Mouse (Mus musculus) ES-E14 (cell line): ENCODE measurements around the gene Obscn. TPM values are rescaled to one million over a fixed set of nuclear protein-coding genes. Genes with fewer than 3 reads are reported as not detected.
A peak's percentile ranks its signal among the peaks of the same experiment; 100 is the strongest.

Experiments used
- DNase-seq: peaks from one replicate; pipeline ENCODE4 v3.0.0-alpha.2; 2013; ENCODE audit warnings: low read depth, low spot score
- H3K27ac ChIP-seq: 2 replicates; pipeline ENCODE4 v1.5.1; 2012; ENCODE audit warnings: low read depth, mild to moderate bottlenecking, low read length, moderate library complexity, mixed read lengths; ENCODE audit not compliant: poor library complexity, insufficient read depth, severe bottlenecking
- H3K36me3 ChIP-seq: 2 replicates; pipeline ENCODE4 v1.6.1; 2012; ENCODE audit warnings: mild to moderate bottlenecking, low read length, moderate library complexity, mixed read lengths; ENCODE audit not compliant: control insufficient read depth, poor library complexity, insufficient read depth, severe bottlenecking
- H3K4me1 ChIP-seq, 2 experiments: fragments of 150-350 bp in 1 of 2; sonication (generic) in 1 of 2; 2 replicates each; pipeline ENCODE4 v1.6.1; 2012; ENCODE audit warnings: low read length in 2 of 2, mild to moderate bottlenecking in 1 of 2, mixed read lengths in 1 of 2; ENCODE audit not compliant: control insufficient read depth in 2 of 2, insufficient read depth in 2 of 2, poor library complexity in 1 of 2
- H3K4me3 ChIP-seq, 2 experiments: fragments of 150-350 bp in 1 of 2; sonication (generic) in 1 of 2; 2 replicates each; pipeline ENCODE4 v1.5.1; 2012; ENCODE audit warnings: low read length in 2 of 2, low read depth in 1 of 2, mild to moderate bottlenecking in 1 of 2, mixed read lengths in 1 of 2; ENCODE audit not compliant: insufficient read depth in 1 of 2, poor library complexity in 1 of 2, severe bottlenecking in 1 of 2
- H3K9ac ChIP-seq: 2 replicates; pipeline ENCODE4 v1.6.1; 2012; ENCODE audit warnings: low read depth, mild to moderate bottlenecking, low read length, mixed read lengths; ENCODE audit not compliant: poor library complexity, insufficient read depth, severe bottlenecking
- H3K9me3 ChIP-seq: fragments of 150-350 bp; sonication (generic); 2 replicates; pipeline ENCODE4 v1.6.1; 2012; ENCODE audit warnings: low read depth, mild to moderate bottlenecking, low read length; ENCODE audit not compliant: control insufficient read depth, insufficient read depth
- CHD2 ChIP-seq: IDR thresholded peaks from 2 replicates; pipeline ENCODE4 v1.6.1; 2014; ENCODE audit warnings: mild to moderate bottlenecking, low read depth, low read length, inconsistent platforms
- HCFC1 ChIP-seq: IDR thresholded peaks from 2 replicates; pipeline ENCODE4 v1.6.1; 2012; ENCODE audit warnings: low read length, inconsistent platforms, borderline replicate concordance; ENCODE audit not compliant: insufficient read depth
- MAFK ChIP-seq: IDR thresholded peaks from 2 replicates; pipeline ENCODE4 v1.6.1; 2014; ENCODE audit warnings: mild to moderate bottlenecking, low read depth, low read length, inconsistent platforms; ENCODE audit not compliant: insufficient read depth
- ZC3H11A ChIP-seq: IDR thresholded peaks from 2 replicates; pipeline ENCODE4 v1.6.1; 2012; ENCODE audit warnings: low read depth, mild to moderate bottlenecking, inconsistent platforms, low read length, borderline replicate concordance
- ZNF384 ChIP-seq: IDR thresholded peaks from 2 replicates; pipeline ENCODE4 v1.6.1; 2012; ENCODE audit warnings: low read depth, low read length, inconsistent platforms
- in situ Hi-C, 2 experiments: fragments of 600-800 bp; cut with MboI; formaldehyde crosslinking; loops; one replicate each; pipeline ENCODE4 v1.15.1; 2025; ENCODE audit warnings: low sequenced_read_pairs in 2 of 2, inconsistent platforms in 1 of 2; ENCODE audit not compliant: unreplicated experiment in 2 of 2
- total RNA-seq: library from RNA; depleted of rRNA; stranded (reverse); fragments of 300-350 nt; gene quantifications from 2 replicates; pipeline ENCODE4 v1.2.3, GENCODE M21; 2012

Gene Obscn
- total RNA-seq, 1 experiment = 0.36 TPM

- H3K36me3 ChIP-seq = no peaks in the 10 kb centered on the region
- no peak for DNase-seq
- H3K4me1 ChIP-seq = peaks cover 0 to 10% of the 10 kb centered on the region in 2 experiments; a peak in 1 of 4 replicates
- H3K4me3 ChIP-seq = no peak overlapping the region
- in situ Hi-C loops = no loop called here
- no peaks in the 10 kb centered on the region for H3K9me3 ChIP-seq
- no peak overlapping the region for H3K27ac ChIP-seq
- no peak overlapping the region for H3K9ac ChIP-seq
- TF ChIP-seq HCFC1 (no peak), MAFK (no peak), ZC3H11A (no peak), ZNF384 (no peak), CHD2 (no peak)
These were observed 25.2 kb upstream of the Obscn start for GRCm38 (mm10) chr11:59161398-59161797.

GRCm38 (mm10) chr11:59159558-59159957, 23.4 kb upstream of the Obscn start:
- no peak for DNase-seq
- no peaks in the 10 kb centered on the region for H3K36me3 ChIP-seq
- peaks cover 0 to 10% of the 10 kb centered on the region in 2 experiments; a peak in 1 of 4 replicates for H3K4me1 ChIP-seq
- TF ChIP-seq ZNF384 (no peak), MAFK (no peak), HCFC1 (no peak), CHD2 (no peak), ZC3H11A (no peak)
- H3K9me3 ChIP-seq = no peaks in the 10 kb centered on the region
- in situ Hi-C loops = no loop called here
- peak overlapping the region in 1 of 2 experiments; percentile 38; a peak in 1 of 4 replicates for H3K4me3 ChIP-seq
- H3K27ac ChIP-seq = no peak overlapping the region
- H3K9ac ChIP-seq = no peak overlapping the region

- Histone ChIP-seq H3K9me3 (no peaks in the 10 kb centered on the region), H3K4me1 (peaks cover 0 to 9% of the 10 kb centered on the region in 2 experiments; a peak in 1 of 4 replicates), H3K36me3 (no peaks in the 10 kb centered on the region), H3K9ac (no peak overlapping the region; the same call in 1 of the 2 replicates), H3K27ac (no peak overlapping the region), H3K4me3 (peak overlapping the region; percentile 31 to 38; a peak in 3 of 4 replicates)
- no peak for DNase-seq
- TF ChIP-seq ZC3H11A (no peak), CHD2 (no peak), ZNF384 (no peak), MAFK (no peak), HCFC1 (no peak)
- in situ Hi-C loops = no loop called here
These were observed 22.9 kb upstream of the Obscn start for GRCm38 (mm10) chr11:59159099-59159498.

DNA sequence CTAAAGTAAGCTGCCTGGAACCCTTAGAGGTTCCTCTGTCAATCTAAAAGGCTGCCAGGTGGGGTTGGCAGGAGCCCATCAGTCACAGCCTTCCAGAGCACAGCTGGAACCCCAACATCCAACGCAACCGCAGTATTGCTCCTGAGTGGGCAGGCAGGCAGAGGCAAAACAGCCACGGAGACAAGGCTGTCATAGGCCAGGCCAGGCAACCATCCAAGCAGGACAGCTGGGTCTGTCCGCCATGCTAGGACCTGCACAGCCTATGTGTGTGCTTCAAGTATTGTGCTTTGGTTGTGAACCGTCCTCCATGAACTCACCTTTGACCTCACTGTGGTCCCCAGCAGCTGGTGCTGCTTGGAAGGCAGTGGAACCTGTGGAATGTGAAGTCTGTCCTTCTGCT, 19.7 kb upstream of the Obscn start:
- H3K9me3 ChIP-seq = no peaks in the 10 kb centered on the region

GRCm38 (mm10) chr11:59154220-59154619, 18.0 kb upstream of the Obscn start:
- no peak for TF ChIP-seq ZC3H11A
- no peak for TF ChIP-seq HCFC1
- TF ChIP-seq CHD2 = no peak
- no peak for TF ChIP-seq MAFK
- H3K27ac ChIP-seq = no peak overlapping the region

More for the DNA sequence above, 19.7 kb upstream of the Obscn start:
- TF ChIP-seq CHD2 (no peak), ZNF384 (no peak), MAFK (no peak), ZC3H11A (no peak), HCFC1 (no peak)
- H3K9ac ChIP-seq = no peak overlapping the region
- no peak for DNase-seq
- H3K4me3 ChIP-seq = no peak overlapping the region
- H3K27ac ChIP-seq = no peak overlapping the region
- H3K36me3 ChIP-seq = no peaks in the 10 kb centered on the region
- in situ Hi-C loops = no loop called here
- H3K4me1 ChIP-seq = peaks cover 0 to 4% of the 10 kb centered on the region in 2 experiments; a peak in 1 of 4 replicates

More at GRCm38 (mm10) chr11:59154220-59154619, 18.0 kb upstream of the Obscn start:
- in situ Hi-C loops = no loop called here
- no peaks in the 10 kb centered on the region for H3K9me3 ChIP-seq
- no peak overlapping the region for H3K9ac ChIP-seq
- peaks cover 0 to 4% of the 10 kb centered on the region in 2 experiments; a peak in 1 of 4 replicates for H3K4me1 ChIP-seq
- no peak overlapping the region for H3K4me3 ChIP-seq
- DNase-seq = no peak
- no peaks in the 10 kb centered on the region for H3K36me3 ChIP-seq
